Mouse (Mus musculus): Measurements from ENCODE around the gene Psma6.

- TF ChIP-seq CTCF (IDR thresholded peaks at IDR 0.05; ENCODE audit: insufficient read depth, low read length), result no peak
- no peak for TF ChIP-seq POLR2A (IDR thresholded peaks at IDR 0.05; ENCODE audit: borderline replicate concordance, extremely low read depth, low read depth, low read length)
Measured at GRCm38 (mm10) chr12:55438058-55438457, 54.0 kb downstream of the Psma6 start.

All from lung, adult 2 months (tissue).